Mouse (Mus musculus): ENCODE measurements around the gene Rdx.
"Not testable (repeated sequence)": the region's sequence is repeated elsewhere in the genome, so short reads cannot be mapped to it uniquely, and the experiment has no call there.

Rdx gene

DNA sequence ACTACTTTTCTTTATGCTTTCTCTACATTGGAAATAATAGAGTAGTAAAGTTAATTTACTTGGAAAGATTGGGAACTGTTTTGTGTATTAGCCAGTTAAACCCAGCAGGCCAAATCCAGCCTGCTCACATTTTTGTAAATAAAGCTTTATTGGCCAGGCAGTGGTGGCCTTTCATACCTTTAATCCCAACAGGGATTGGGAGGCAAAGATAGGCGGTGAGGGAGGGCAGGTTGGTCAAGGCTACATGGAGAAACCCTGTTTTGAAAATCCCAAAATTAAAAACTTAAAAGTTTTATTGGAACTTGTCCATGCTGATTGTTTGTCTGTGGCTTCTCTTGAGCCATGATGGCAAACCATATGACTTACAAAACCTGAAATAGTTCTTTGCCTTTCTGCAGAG lies 5.2 kb downstream of the Rdx start:
- in situ Hi-C loops (cut with MboI; ENCODE audit: low sequenced_read_pairs): no loop called here

DNA sequence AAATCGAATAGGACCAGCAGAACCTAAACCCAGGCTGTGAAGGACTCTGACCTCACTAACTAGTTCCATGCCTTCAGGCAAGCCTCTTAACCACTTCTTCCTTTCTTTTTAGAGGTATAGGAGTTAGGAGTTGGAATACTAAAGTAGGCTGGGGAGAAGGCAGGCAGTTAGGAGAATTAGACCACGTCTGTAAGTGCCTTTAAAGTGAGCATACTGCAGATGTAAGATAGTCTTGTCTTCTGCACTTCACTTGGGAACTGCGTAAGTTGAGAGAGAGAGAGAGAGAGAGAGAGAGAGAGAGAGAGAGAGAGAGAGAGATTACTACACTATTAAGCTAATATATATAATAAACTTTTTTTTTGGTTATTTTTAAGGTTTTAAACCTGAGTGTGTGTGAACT lies 8.3 kb downstream of the Rdx start:
- in situ Hi-C loops (cut with MboI; ENCODE audit: low sequenced_read_pairs): no loop called here

DNA sequence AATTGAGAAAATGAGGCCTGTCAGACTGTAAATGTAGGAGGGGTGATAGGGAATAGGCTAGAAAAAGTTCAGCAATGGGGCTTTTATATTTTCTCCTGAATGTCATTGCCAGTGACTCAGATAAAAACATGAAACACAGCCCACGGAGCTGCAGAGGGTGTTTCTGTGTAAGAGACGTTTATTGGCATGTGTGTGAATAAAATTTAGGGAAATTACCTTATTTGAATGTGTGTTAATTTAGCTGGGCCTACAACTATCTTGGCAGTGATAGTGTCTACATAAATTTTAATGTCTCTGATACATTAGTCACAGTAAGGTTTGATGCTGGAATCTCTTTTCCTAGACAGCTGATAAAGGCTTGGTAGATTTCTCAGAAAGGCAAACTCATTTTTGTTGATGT lies 12.8 kb downstream of the Rdx start:
- in situ Hi-C loops (cut with MboI; ENCODE audit: low sequenced_read_pairs): no loop called here

DNA sequence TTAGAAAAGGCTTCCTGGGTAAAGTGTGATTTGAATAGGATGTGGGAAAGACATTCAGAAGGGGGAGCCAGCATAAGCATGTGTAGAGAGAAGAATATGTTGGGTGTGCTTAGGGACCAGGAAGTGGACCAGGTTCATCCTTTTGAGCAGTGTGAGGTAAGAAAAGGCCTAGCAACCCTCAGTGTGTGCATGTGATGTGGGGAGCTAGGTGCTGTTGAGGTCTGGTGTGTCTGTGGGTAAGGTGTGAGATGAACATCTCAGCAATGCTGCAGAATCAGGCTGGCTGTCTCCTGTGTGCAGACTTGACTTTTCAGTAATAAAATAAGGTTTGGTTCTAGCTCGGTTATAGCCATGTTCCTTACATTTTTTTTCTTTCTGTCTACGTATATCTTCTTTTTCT lies 23.1 kb downstream of the Rdx start:
- in situ Hi-C loops (cut with MboI; ENCODE audit: low sequenced_read_pairs): no loop called here

DNA sequence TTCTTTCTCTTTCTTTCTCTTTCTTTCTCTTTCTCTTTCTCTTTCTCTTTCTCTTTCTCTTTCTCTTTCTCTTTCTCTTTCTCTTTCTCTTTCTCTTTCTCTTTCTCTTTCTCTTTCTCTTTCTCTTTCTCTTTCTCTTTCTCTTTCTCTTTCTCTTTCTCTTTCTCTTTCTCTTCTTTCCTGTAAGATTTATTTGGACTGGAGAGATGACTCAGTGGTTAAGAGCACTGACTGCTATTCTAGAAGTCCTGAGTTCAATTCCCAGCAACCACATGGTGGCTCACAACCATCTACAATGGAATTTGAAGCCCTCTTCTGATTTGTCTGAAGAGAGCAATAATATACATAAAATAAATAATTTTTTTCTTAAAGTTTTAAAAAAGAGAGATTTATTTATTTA lies 24.4 kb downstream of the Rdx start:
- in situ Hi-C loops (cut with MboI; ENCODE audit: low sequenced_read_pairs): not testable (repeated sequence)

DNA sequence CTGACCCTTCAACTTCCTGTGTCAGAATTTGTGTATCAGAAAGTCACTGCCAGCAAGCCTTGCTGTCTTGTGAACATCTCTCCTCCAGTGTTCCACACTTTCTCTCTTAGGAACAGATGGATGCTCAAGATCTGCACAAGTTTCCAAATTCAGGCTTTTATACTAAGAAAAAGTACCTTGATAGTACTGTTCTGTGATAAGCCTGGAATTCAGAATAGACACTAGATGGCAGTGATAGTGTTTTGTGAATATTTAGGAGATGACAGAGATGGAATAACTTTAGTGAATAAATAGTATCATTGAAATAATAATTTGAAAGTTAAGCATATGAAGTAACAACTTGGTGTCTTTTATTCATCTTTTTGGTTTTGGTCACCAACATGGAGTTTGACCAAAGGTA lies 25.2 kb downstream of the Rdx start:
- in situ Hi-C loops (cut with MboI; ENCODE audit: low sequenced_read_pairs): no loop called here

DNA sequence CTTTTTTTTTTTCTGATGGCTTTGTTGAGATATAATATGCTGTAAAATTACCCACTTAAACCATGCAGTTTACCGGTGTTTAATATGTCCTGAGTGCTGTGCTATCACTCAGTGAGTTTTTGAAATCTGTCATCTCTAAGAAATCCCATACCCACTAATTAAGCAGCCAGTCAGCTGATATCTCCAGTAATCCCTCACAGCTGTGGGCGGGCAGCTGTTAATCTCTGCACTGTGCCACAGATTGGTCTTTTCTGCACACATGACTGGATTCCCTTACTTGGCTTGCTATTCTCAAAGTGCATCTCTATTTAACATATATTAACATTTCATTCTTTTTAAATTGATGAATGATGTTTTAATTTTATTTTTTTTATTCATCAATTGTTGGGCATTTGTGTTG lies 29.1 kb downstream of the Rdx start:
- in situ Hi-C loops (cut with MboI; ENCODE audit: low sequenced_read_pairs): loop anchor here (25.0 kb wide), 1 partner anchor 739 kb away; the partner anchor contains the start of gene 1810046K07Rik

DNA sequence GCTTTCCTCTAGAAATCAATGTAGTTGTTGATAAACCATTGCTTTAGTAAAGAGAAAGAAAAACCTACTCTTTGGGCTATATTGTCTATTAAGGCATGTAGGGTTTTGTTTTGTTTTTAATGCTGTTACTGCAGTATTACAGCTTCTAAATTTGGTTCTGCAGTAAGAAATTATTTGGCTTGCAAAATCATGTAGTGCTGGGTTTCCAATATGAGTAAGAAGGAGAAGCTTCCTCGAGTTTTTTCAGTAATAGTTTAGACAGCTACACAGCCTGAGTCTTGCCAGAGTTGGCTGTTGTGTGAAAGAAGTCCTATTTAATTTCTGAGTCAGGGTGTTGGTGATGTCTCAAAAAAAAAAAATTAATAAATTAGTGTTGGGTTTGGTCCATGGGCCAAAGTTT lies 30.7 kb downstream of the Rdx start:
- in situ Hi-C loops (cut with MboI; ENCODE audit: low sequenced_read_pairs): loop anchor here (25.0 kb wide), 1 partner anchor 740 kb away; the partner anchor contains the start of gene 1810046K07Rik

DNA sequence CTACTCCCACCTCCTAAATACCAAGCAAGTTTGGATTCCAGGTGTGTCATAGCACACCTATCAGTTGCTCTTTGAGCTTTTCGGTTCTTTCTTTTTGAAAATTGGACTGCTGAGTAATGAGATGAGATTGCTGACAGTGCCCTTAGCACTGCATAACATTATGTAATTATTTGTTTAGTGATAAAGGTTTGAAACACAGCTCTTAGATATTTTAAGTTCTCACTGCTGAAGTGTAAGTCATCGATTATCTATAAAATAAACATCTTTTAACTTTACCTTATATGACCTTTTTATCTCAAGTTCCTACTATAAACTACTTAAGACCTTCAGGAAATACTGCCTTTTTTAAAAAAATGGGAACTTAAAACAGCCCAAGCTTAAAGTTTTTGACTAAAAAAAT lies 35.0 kb downstream of the Rdx start:
- in situ Hi-C loops (cut with MboI; ENCODE audit: low sequenced_read_pairs): loop anchor here (25.0 kb wide), 1 partner anchor 745 kb away; the partner anchor contains the start of gene 1810046K07Rik

DNA sequence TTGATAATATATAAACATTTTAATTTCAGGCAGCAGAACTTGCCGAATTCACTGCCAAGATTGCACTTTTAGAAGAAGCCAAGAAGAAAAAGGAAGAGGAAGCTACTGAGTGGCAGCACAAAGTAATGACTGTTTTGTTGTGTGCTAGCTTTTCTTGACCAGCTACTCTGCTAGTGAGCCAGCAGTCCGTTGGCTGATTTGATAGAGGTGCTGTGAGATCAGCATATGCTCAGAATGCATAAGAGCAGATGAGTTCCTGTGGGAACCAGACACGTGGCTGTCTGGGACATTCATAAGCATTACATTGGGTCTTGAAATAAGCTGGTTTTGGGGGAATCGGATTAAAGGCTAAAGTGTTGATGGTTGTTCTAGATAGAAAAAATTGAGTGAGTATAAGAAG lies 35.4 kb downstream of the Rdx start:
- in situ Hi-C loops (cut with MboI; ENCODE audit: low sequenced_read_pairs): loop anchor here (25.0 kb wide), 1 partner anchor 745 kb away; the partner anchor contains the start of gene 1810046K07Rik

DNA sequence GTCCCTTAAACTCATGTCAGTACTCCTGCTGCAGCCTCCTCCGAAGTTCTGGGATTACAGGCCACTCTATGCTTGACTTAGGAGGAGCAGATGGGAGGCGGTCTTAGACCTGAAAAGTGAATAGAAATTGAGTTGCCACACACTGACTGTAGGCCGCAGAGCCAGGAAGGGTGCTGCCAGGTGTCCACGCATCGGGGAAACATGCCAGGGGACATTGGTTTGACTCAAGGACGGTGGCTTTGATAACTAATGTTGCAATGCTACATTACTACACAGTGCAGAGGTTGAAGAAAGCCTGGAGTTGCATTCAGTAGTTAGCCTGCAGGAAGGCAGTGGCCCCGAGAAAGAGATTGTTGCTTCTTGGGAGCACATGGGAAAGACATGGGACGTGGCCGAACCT lies 44.8 kb downstream of the Rdx start:
- in situ Hi-C loops (cut with MboI; ENCODE audit: low sequenced_read_pairs): loop anchor here (10.0 to 25.0 kb wide), 2 partner anchors 127 to 754 kb away; partner anchors contain the start of genes 1810046K07Rik and Fdx1

DNA sequence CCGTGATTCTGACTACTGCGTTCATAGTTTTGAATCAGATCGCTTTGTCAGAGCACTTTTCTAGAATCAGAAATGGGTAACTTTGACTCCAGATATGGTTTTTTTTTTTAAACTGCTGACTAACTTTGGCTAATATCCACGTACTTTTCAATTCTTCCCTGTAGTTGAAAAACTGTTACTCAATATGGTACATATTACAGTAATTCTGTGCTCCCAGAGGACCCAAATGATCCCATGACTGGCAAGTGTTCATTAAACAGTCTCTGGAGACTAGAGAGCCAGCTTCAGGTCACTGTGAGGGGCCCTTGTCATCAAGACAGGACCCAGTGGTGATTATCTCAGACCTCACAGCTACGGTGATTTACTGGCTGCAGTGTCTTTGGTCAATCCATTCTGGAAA lies 45.3 kb downstream of the Rdx start:
- in situ Hi-C loops (cut with MboI; ENCODE audit: low sequenced_read_pairs): loop anchor here (10.0 to 25.0 kb wide), 2 partner anchors 128 to 755 kb away; partner anchors contain the start of genes 1810046K07Rik and Fdx1

DNA sequence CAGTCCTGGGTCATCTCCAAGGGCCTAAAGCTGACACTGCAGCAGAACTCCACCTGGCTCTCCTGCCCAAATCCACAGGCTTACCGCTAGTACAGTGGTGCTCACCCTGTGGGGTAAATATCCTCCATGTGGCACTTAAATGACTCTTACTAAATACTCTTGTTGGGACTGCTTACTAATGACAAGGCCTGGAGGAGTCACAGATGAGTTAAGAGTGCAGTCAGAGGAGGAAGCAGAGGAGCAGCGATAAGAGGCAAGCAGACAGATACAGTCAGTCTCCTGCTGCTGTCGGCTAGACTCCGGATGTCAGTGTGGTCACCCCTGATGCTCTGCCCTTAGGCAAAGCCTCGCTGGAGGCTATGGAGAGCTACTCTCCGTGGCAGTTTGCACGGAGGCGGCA lies 46.1 kb downstream of the Rdx start:
- in situ Hi-C loops (cut with MboI; ENCODE audit: low sequenced_read_pairs): loop anchor here (10.0 to 25.0 kb wide), 2 partner anchors 128 to 756 kb away; partner anchors contain the start of genes 1810046K07Rik and Fdx1

DNA sequence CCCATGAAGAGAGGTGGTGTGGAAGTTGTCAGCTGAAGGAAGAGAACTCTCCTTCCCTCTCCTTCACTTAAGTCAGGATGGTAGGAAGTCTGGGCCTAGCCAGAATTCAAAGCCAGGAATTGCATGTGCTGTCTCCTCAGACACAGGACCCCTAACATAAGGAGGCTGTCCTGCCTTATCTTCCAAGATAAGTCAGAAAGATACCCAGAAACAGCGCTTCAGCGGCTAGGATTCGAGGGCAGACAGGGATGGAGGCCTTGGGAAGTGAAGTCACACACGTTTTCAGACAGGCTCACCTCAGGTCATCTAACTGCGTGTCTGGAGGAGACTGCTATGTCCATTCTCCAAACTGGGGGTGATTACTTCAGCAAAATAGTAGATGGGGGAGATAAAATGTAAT lies 47.0 kb downstream of the Rdx start:
- in situ Hi-C loops (cut with MboI; ENCODE audit: low sequenced_read_pairs): loop anchor here (10.0 to 25.0 kb wide), 2 partner anchors 129 to 757 kb away; partner anchors contain the start of genes 1810046K07Rik and Fdx1

DNA sequence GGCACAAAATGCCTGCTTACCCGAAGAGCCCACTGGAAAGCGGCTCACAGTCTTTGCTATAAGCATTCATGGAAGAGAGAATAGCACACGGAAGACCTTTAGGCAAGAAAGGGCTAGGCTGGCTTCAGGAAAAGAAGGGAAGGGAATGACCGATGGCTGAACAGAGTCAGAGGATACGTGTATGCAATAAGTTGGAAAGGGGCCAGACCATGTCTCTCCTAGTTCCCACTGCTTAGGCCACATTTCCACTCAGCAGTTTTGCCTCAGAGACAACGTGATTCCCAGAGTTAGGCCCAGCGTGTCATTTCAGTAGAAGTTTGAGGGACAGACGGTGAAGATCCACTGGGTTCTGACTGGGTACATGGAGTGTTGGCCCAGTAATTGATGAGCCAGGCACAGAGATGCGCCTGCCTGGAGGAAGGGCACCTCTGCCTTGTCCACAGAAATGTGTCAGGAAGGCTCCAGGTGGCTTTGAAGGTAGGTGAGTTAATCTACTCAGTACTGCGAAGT lies 47.6 kb downstream of the Rdx start:
- in situ Hi-C loops (cut with MboI; ENCODE audit: low sequenced_read_pairs): loop anchor here (10.0 to 25.0 kb wide), 2 partner anchors 130 to 757 kb away; partner anchors contain the start of genes 1810046K07Rik and Fdx1

DNA sequence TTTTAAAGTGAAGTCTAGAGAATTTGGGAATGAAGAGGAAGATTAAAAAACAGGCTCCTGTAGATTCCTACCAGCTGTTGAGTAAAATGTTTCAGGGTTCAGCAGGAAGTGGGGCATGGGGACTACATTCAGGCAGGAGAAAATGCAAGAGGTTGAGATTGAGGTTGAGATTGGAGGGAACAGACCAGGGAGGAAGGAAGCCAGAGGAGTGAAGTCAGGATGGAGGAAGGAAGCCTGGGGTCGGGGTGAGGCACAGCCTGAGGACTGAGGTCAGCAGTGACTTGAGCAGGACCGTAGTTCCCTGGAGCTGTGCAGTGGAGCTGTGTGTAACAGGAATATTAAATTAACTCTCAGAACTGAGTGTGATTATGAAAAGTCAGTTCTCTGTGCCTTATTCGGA lies 48.7 kb downstream of the Rdx start:
- in situ Hi-C loops (cut with MboI; ENCODE audit: low sequenced_read_pairs): loop anchor here (10.0 to 25.0 kb wide), 2 partner anchors 131 to 758 kb away; partner anchors contain the start of genes 1810046K07Rik and Fdx1

DNA sequence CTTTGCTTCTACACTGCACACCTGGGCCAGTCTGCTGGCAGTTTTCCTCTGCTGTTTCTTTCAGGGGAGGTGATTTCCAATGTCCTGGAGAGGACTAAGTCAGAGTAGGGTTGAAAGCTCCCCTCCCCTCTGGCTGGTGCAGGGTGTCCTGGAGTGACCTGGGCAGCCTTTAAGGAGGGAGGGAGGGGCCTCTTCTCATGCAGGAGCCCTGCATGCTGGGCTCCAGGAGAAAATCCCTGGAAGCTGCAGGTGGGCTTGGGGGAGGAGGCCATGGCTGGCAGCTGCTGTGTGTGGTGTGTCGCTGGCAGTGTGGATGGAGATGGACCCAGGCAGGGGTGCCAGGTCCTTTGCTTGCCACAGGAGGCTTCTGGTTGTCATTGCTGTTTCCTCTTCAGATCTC lies 50.4 kb downstream of the Rdx start:
- in situ Hi-C loops (cut with MboI; ENCODE audit: low sequenced_read_pairs): loop anchor here (10.0 to 25.0 kb wide), 2 partner anchors 133 to 760 kb away; partner anchors contain the start of genes 1810046K07Rik and Fdx1

DNA sequence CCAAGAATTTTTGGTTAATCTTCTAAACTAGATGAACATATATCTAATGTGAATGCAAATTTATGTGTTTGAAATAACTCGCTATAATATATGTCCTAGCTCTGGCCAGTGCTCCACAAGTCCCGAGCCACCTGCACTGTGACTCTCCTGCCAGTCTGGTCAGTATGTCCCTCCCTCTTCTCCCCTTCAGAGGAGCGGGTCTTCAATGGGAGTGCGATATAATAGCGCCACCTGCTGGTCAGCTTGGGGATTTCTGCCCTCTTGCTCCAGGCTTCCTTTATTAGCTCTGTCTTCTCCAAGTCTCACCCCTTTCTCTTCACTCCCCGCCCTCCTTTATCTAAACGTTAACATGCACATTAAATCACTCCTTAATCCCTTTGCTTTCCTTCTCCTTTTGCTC lies 51.6 kb downstream of the Rdx start:
- in situ Hi-C loops (cut with MboI; ENCODE audit: low sequenced_read_pairs): loop anchor here (10.0 to 25.0 kb wide), 2 partner anchors 134 to 761 kb away; partner anchors contain the start of genes 1810046K07Rik and Fdx1

DNA sequence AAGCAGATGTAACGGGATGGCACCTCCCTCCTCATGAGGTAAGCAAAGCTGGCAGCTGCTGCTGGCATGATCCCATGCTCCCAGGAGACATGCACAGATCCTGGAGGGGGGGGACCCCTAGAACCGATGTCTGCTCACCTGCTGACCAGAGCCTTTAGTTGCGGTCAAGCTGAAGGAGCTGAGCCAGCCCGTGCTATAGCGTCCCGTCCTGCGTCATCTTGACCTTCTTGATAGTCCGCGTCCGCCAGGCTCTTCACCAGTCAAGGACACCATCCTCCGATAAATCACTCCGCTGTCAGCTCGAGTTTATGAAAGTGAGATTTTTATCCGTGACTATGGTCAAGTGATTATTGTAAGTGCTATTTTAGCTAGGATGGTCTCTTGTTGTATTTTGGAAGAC lies 53.5 kb downstream of the Rdx start:
- in situ Hi-C loops (cut with MboI; ENCODE audit: low sequenced_read_pairs): no loop called here

DNA sequence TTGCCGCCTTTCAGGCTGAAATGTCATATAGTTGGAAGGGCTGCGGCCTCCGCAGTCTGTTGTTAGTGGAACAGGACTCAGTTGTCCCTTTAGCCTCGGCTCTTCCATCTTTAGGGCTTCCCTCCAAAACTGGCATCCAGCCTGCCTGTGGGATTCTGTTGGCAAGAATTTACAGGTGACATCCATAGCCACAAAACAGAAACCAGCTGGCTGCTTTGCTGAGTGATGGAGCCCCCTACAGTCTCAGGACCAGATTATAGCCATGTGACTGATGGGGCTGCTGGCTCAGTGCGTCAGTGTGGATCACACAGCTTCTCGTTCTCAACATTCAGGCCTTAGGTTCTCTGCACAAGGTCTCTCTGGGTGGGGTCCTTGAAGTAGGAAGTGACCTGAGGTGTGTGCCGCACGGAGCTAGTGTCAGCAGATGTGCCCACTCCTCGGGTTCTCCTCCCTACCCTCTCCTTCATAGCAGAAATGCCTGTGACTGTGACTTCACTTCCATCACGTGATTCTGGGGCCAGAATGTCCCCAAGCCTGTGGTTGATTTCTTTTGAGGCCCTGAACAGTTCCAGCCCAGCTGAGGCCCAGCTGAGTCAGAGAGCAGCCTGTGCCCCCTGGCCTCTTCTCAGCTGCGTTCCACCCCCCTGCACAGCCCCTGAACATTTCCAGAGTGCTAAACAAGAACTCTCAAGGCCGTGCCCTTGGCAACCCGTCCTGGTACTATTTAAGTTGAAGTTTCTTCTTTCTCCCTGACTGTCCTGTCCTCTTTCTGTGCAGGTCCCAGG lies 55.3 kb downstream of the Rdx start:
- in situ Hi-C loops (cut with MboI; ENCODE audit: low sequenced_read_pairs): no loop called here

DNA sequence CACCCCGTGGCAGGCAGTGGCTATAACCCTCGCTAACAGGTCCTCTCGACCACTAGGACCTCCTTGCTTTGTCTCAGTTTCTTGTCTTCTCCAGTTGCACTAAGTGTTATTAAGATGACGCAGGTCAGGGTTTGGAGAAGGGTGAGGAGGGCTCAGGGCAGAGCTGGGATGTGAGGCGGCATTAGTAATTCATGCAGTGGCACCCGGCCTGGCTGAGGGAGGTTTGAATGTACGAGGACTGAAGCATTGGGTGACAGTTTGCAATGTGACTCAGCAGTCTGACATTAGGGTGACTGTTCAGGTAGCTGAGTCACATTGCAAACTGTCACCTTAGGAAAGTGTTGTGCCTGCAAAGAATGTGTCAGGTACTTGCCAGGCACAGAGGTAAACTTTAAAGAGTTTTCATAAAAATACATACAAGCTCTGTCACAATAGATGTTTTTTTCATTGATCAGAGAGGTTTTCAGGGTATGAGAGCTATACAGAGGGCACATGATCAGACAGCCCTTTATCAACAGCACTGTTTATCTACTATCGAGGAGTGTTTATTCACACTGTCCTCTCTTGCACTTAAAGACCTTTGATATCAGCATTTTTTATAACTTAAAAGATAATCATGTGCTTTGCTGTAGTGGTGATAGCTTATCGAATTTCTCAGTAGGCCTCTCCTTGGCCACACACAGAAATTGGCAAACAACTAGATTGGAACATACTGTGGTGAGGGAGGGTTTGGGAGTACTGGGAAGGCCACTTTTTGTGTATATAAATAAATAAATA lies 56.7 kb downstream of the Rdx start:
- in situ Hi-C loops (cut with MboI; ENCODE audit: low sequenced_read_pairs): no loop called here
